Mouse (Mus musculus): ENCODE data around the gene Hrh2. TPM values are rescaled to one million over a fixed set of nuclear protein-coding genes. Genes with fewer than 3 reads are reported as not detected.

Gene Hrh2
- polyA plus RNA-seq, 1 experiment from 2014 or later = 2.6 TPM

GRCm38 (mm10) chr13:54181947-54182346 is 10.0 kb upstream of the Hrh2 start:
- Histone ChIP-seq H3K9ac (ENCODE audit: low read length) (no peak overlapping the region), H3K4me1 (replicated peaks; ENCODE audit: control insufficient read depth, insufficient read depth) (no peaks in the 10 kb centered on the region), H3K27me3 (ENCODE audit: control insufficient read depth, insufficient read depth, low read length) (no peaks in the 10 kb centered on the region), H3K4me3 (ENCODE audit: low read depth, low read length) (no peak overlapping the region), H3K36me3 (ENCODE audit: control insufficient read depth, insufficient read depth, low read length) (no peaks in the 10 kb centered on the region), H3K27ac (replicated peaks) (no peak overlapping the region), H3K4me2 (replicated peaks; ENCODE audit: low read depth) (no peak overlapping the region), H3K9me3 (ENCODE audit: control insufficient read depth, low read length) (no peaks in the 10 kb centered on the region)
- TF ChIP-seq CTCF (IDR thresholded peaks at IDR 0.05; ENCODE audit: low read depth) (no peak), EP300 (optimal IDR thresholded peaks at IDR 0.05) (no peak)
- 87% methylated on average over 4 of the region's 4 CpGs for WGBS
- ATAC-seq (ENCODE audit: low FRiP score, low TSS enrichment) = no peak
- DNase-seq (ENCODE audit: low spot score) = no peak

- H3K9ac ChIP-seq (ENCODE audit: low read length) = no peak overlapping the region
- TF ChIP-seq EP300 (optimal IDR thresholded peaks at IDR 0.05) (no peak), CTCF (IDR thresholded peaks at IDR 0.05; ENCODE audit: low read depth) (no peak)
- H3K27me3 ChIP-seq (ENCODE audit: control insufficient read depth, insufficient read depth, low read length) = no peaks in the 10 kb centered on the region
- H3K4me3 ChIP-seq (ENCODE audit: low read depth, low read length) = no peak overlapping the region
- DNase-seq (ENCODE audit: low spot score) (no peak), ATAC-seq (ENCODE audit: low FRiP score, low TSS enrichment) (no peak)
- H3K27ac ChIP-seq (replicated peaks) = no peak overlapping the region
- no peaks in the 10 kb centered on the region for H3K36me3 ChIP-seq (ENCODE audit: control insufficient read depth, insufficient read depth, low read length)
- 78% methylated on average over 5 of the region's 5 CpGs for WGBS
- no peak overlapping the region for H3K4me2 ChIP-seq (replicated peaks; ENCODE audit: low read depth)
- H3K9me3 ChIP-seq (ENCODE audit: control insufficient read depth, low read length) = no peaks in the 10 kb centered on the region
- H3K4me1 ChIP-seq (replicated peaks; ENCODE audit: control insufficient read depth, insufficient read depth) = no peaks in the 10 kb centered on the region
These were observed 5.5 kb upstream of the Hrh2 start for GRCm38 (mm10) chr13:54186394-54186793.

- Histone ChIP-seq H3K4me1 (replicated peaks; ENCODE audit: control insufficient read depth, insufficient read depth) (no peaks in the 10 kb centered on the region), H3K4me3 (ENCODE audit: low read depth, low read length) (no peak overlapping the region), H3K4me2 (replicated peaks; ENCODE audit: low read depth) (no peak overlapping the region), H3K9ac (ENCODE audit: low read length) (no peak overlapping the region), H3K27me3 (ENCODE audit: control insufficient read depth, insufficient read depth, low read length) (no peaks in the 10 kb centered on the region), H3K36me3 (ENCODE audit: control insufficient read depth, insufficient read depth, low read length) (no peaks in the 10 kb centered on the region), H3K9me3 (ENCODE audit: control insufficient read depth, low read length) (no peaks in the 10 kb centered on the region), H3K27ac (replicated peaks) (no peak overlapping the region)
- TF ChIP-seq EP300 (optimal IDR thresholded peaks at IDR 0.05) = no peak
- no peak for TF ChIP-seq CTCF (IDR thresholded peaks at IDR 0.05; ENCODE audit: low read depth)
- 67% methylated on average over 7 of the region's 7 CpGs for WGBS
- DNase-seq (ENCODE audit: low spot score) = no peak
- no peak for ATAC-seq (ENCODE audit: low FRiP score, low TSS enrichment)
These were observed 3.7 kb upstream of the Hrh2 start for GRCm38 (mm10) chr13:54188190-54188706.

GRCm38 (mm10) chr13:54189896-54190295 is 2.0 kb upstream of the Hrh2 start:
- WGBS = 71% methylated on average over 14 of the region's 14 CpGs
- H3K27me3 ChIP-seq (ENCODE audit: control insufficient read depth, insufficient read depth, low read length) = no peaks in the 10 kb centered on the region
- H3K36me3 ChIP-seq (ENCODE audit: control insufficient read depth, insufficient read depth, low read length) = no peaks in the 10 kb centered on the region
- ATAC-seq (ENCODE audit: low FRiP score, low TSS enrichment) = no peak
- no peak overlapping the region for H3K4me3 ChIP-seq (ENCODE audit: low read depth, low read length)
- no peak for DNase-seq (ENCODE audit: low spot score)
- no peak overlapping the region for H3K4me2 ChIP-seq (replicated peaks; ENCODE audit: low read depth)
- H3K4me1 ChIP-seq (replicated peaks; ENCODE audit: control insufficient read depth, insufficient read depth) = no peaks in the 10 kb centered on the region
- no peaks in the 10 kb centered on the region for H3K9me3 ChIP-seq (ENCODE audit: control insufficient read depth, low read length)
- no peak overlapping the region for H3K9ac ChIP-seq (ENCODE audit: low read length)
- no peak overlapping the region for H3K27ac ChIP-seq (replicated peaks)
- TF ChIP-seq CTCF (IDR thresholded peaks at IDR 0.05; ENCODE audit: low read depth) (no peak), EP300 (optimal IDR thresholded peaks at IDR 0.05) (no peak)

- Histone ChIP-seq H3K27me3 (ENCODE audit: control insufficient read depth, insufficient read depth, low read length) (no peaks in the 10 kb centered on the region), H3K36me3 (ENCODE audit: control insufficient read depth, insufficient read depth, low read length) (no peaks in the 10 kb centered on the region), H3K9me3 (ENCODE audit: control insufficient read depth, low read length) (no peaks in the 10 kb centered on the region), H3K4me2 (replicated peaks; ENCODE audit: low read depth) (no peak overlapping the region), H3K9ac (ENCODE audit: low read length) (no peak overlapping the region), H3K4me1 (replicated peaks; ENCODE audit: control insufficient read depth, insufficient read depth) (no peaks in the 10 kb centered on the region), H3K4me3 (ENCODE audit: low read depth, low read length) (no peak overlapping the region), H3K27ac (replicated peaks) (no peak overlapping the region)
- no peak for DNase-seq (ENCODE audit: low spot score)
- WGBS = 75% methylated on average over 3 of the region's 3 CpGs
- ATAC-seq (ENCODE audit: low FRiP score, low TSS enrichment) = no peak
- no peak for TF ChIP-seq EP300 (optimal IDR thresholded peaks at IDR 0.05)
- no peak for TF ChIP-seq CTCF (IDR thresholded peaks at IDR 0.05; ENCODE audit: low read depth)
These were observed 748 bp upstream of the Hrh2 start for GRCm38 (mm10) chr13:54191181-54191580.

GRCm38 (mm10) chr13:54193580-54193979 is 1.7 kb downstream of the Hrh2 start:
- Histone ChIP-seq H3K27me3 (ENCODE audit: control insufficient read depth, insufficient read depth, low read length) (no peaks in the 10 kb centered on the region), H3K36me3 (ENCODE audit: control insufficient read depth, insufficient read depth, low read length) (no peaks in the 10 kb centered on the region), H3K27ac (replicated peaks) (no peak overlapping the region), H3K4me1 (replicated peaks; ENCODE audit: control insufficient read depth, insufficient read depth) (no peaks in the 10 kb centered on the region), H3K4me3 (ENCODE audit: low read depth, low read length) (no peak overlapping the region), H3K4me2 (replicated peaks; ENCODE audit: low read depth) (no peak overlapping the region), H3K9ac (ENCODE audit: low read length) (no peak overlapping the region), H3K9me3 (ENCODE audit: control insufficient read depth, low read length) (no peaks in the 10 kb centered on the region)
- ATAC-seq (ENCODE audit: low FRiP score, low TSS enrichment) (0 out of 2 replicates have a peak, but pooled peaks have one; percentile 32), DNase-seq (ENCODE audit: low spot score) (no peak)
- WGBS = 25% methylated on average over 5 of the region's 5 CpGs
- TF ChIP-seq CTCF (IDR thresholded peaks at IDR 0.05; ENCODE audit: low read depth) (no peak), EP300 (optimal IDR thresholded peaks at IDR 0.05) (no peak)

Data from stomach, postnatal 0 days (tissue).